Mouse (Mus musculus): ENCODE measurements around the gene Ccnt1.

- TF ChIP-seq CTCF (IDR thresholded peaks at IDR 0.05; ENCODE audit: low read depth, low read length) (no peak), POLR2A (IDR thresholded peaks at IDR 0.05; ENCODE audit: insufficient read depth, low read length) (no peak), EP300 (IDR thresholded peaks at IDR 0.05; ENCODE audit: insufficient read depth, low read depth, low read length) (no peak)
Observed at GRCm38 (mm10) chr15:98506253-98506957, 64.3 kb downstream of the Ccnt1 start.

All from ES-Bruce4 (cell line).